Mouse (Mus musculus) gastrocnemius, adult 2 months (tissue): ENCODE measurements at regions not wholly inside any gene's neighbourhood (a gene's known extent, or its start where the extent isn't known, plus 50 kb on each side); places are given as distances from the start of the nearest gene placed in this dataset.

Source experiments
- DNase-seq: peaks from one replicate; pipeline ENCODE4 v3.0.0; 2022
- H3K27ac ChIP-seq: fragments of 200-600 bp; 2 replicates; pipeline ENCODE4 v1.8.1; 2022; ENCODE audit warnings: mild to moderate bottlenecking
- H3K4me3 ChIP-seq: fragments of 200-600 bp; 2 replicates; pipeline ENCODE4 v1.8.1; 2022; ENCODE audit warnings: mild to moderate bottlenecking, moderate library complexity
- CTCF ChIP-seq: fragments of 200-600 bp; IDR thresholded peaks from 2 replicates; pipeline ENCODE4 v1.8.1; 2022; ENCODE audit warnings: antibody characterized with exemption, mild to moderate bottlenecking, moderate library complexity
- intact Hi-C: fragments of 180-260 bp; cut with DNase I; formaldehyde crosslinking; loops from one replicate; pipeline ENCODE4 v1.15.1; 2025

DNA sequence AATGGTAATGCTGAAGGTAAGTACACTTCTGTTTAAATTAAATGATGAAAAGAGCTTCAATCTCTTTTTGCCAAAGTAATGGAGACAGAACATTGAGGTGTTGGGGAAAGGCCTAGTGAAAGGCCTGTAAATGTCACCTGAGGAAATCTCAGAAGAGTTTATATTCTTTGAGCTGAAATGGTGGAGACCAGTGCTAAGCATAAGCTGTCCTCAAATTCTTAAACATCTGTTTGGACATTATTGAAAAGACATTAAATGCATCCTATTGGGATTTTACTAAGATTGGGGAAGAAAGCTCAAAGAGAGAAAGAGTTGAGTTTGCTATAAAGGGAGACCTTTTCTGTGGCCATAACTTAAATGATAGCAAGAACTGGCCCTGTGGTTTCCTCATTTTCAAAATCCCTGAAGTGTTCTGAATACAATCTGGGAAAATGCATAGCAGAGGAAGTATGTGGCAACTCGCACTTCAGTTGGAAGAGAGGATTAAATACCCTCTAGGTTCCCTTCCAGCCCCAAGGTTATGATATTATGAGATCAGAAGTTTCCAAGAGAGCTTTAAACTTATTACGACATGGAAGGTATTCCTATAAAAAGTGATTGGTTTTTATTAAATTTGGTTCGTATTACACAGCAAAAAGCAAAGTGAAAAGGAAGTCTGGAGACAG, 492.3 kb downstream of the 1190002N15Rik start:
- no peak overlapping the region for H3K4me3 ChIP-seq
- intact Hi-C loops: no loop called here
- no peak for TF ChIP-seq CTCF
- H3K27ac ChIP-seq: no peak overlapping the region
- no peak for DNase-seq

DNA sequence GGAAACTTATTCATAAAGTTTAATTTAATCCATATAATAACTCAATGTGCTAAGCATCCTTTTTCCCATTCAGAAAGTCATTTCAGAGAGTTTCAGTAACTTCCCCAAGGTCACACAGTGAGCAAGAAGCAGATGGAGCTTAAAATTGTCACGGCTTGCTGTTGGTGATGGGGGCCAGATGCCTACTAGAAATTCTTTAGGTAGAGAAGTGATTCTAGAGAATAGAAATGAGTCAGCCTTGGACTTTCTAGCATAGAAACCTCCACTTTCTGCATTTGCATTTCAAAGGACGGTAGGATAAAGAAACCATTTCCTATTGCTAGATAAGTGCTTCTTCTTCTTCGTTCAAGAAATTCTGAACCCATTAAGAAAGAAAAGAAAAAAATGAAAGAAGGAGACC, 514.1 kb downstream of the 1190002N15Rik start:
- no peak for TF ChIP-seq CTCF
- Histone ChIP-seq H3K27ac (no peak overlapping the region), H3K4me3 (no peak overlapping the region)
- intact Hi-C loops: no loop called here
- no peak for DNase-seq

DNA sequence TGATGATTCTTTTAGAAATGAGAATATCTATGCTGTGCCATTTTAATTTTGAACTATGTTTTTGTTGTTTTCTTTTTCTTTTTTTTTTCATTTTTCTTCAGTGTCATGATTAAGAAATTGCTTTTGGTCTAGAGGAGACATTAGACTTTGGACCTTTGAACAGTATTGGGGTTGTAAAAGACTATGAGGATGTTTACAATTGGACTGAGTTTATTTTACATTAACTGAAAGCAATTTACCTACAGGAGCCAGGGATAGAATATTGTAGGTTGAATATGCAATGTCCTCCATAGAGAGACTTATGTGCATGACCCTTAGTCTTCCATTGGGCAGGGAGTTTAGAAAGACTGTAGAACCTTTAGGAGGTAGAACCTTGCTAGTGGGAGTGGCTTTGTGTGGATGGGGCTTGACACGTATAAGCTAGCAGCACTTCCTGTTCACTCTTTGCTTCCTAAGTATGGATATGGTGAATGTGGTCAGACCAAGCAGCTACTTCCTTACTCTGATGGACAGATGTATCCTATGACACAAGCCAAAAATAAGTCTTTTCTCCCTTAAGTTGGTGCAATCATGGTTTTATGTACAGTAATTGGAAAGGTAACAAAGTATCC, 516.5 kb downstream of the 1190002N15Rik start:
- no peak overlapping the region for H3K4me3 ChIP-seq
- intact Hi-C loops: no loop called here
- no peak for DNase-seq
- no peak for TF ChIP-seq CTCF
- H3K27ac ChIP-seq: no peak overlapping the region

DNA sequence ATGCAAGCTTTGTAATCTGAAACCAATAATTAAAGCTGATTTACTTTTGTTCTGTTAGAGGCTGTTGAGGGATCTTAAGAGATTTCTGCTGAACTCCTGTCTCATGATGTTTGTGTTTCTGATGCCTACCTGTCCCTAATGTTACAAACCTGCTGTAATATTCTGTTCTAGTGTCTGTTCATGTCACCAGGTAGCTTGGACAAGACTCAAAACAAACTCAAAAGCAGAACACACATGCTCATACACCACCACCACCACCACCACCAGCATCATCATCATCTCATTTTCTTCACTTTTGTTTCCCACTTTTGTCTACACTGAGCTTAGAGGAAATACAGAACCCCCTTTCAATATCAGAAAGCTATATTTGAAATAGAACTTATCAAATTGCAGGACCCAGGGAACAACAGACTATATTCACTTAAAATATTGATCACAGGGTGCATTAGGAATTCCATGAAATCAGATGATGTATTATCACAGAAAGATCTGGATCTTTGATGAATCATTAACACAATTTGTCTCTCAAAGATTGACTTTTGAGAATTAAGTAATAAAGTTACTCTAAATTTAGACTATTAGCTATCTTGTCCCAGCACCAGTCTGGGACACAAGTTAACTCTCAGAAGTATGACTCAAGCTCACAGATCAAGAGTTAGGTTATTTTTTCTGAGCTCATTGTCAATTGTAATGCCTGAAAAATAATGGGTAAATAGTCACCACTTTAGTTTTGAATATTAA, 521.0 kb downstream of the 1190002N15Rik start:
- intact Hi-C loops: no loop called here
- Histone ChIP-seq H3K27ac (no peak overlapping the region), H3K4me3 (no peak overlapping the region)
- DNase-seq: no peak
- TF ChIP-seq CTCF: no peak

DNA sequence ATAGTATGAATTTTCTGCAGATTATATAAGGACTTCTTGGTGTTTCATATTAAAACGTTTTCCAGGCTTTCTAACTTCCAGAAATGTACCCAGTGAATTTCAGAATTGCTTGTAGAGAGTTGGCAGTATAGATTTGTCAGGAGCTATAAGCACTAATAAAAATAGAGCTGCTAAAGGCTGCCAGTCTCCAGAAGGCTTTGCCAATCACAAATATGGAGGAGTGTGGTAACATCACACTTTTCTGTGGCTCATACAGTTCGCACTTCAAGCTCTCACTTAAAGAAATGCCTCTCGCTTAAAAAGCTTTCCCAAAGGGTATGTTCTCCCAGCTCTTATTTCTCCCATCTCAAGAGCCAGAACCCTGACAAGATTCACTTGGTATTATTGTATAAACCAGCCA, 545.7 kb downstream of the 1190002N15Rik start:
- Histone ChIP-seq H3K27ac (no peak overlapping the region), H3K4me3 (no peak overlapping the region)
- DNase-seq: no peak
- no peak for TF ChIP-seq CTCF
- intact Hi-C loops: no loop called here

DNA sequence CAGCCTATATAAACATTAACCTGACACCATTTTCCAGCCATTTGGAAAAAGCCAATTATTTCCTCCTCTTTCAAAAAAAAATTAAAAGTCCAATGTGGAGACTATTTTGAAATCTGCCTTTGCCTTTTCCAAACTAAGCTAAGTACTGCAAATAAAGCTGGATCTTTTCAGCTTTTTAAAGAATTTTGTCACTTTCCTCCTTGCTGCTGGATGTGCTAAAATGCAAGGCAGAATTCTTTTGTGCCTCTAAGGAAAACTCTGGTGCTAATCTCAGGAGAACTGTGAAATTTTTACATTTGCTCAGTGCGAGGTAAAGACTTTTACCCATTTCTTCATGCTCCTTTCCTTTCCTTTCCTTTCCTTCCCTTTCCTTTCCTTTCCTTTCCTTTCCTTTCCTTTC, 546.7 kb downstream of the 1190002N15Rik start:
- no peak for TF ChIP-seq CTCF
- no peak for DNase-seq
- no peak overlapping the region for H3K27ac ChIP-seq
- intact Hi-C loops: no loop called here
- no peak overlapping the region for H3K4me3 ChIP-seq

DNA sequence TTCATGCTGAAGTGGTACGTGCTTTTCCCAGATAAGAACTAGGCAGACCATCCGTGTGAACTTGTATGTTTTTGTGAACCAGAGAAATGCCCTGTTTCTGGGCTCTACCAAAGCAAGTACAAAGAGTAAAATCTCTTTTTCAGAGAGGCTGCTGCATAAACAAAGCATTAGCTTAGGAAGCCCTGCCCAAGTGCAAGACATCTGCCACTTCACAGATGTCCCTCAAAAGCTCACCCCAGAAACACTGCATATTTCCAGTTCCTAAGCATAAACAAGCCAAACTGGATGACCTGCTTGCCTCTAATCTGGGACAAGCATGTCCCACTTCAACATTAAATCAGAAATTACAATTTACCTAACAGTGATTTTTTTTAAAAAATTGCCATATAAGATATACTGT, 556.7 kb downstream of the 1190002N15Rik start:
- H3K4me3 ChIP-seq: no peak overlapping the region
- intact Hi-C loops: no loop called here

DNA sequence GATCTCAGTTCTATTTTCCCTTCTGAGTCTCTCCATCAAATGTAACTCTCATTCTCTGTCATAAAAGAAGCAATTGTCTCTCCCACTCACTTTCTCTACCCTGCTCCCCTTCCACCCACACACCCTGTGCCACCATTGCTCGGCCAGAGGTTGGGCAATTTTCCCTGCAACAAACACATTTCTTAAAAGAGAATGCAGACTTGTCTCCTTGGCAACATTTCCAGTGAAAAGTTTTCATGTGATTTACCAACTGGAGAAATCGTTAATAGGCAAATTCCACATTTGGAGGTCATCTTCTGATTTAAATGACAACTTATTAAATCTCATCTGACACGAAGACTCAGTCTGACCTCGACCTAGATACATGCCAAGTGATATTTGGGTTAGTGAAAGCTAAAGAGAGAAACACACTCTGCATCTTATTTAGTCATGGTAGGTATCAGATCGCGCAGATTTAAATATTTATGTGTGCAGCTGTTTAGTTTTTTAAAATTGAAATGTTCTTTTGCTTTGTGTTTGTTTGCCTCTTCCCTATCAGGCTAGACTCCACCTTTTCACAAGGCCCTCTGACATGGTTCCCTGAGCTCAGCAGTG, 568.1 kb downstream of the 1190002N15Rik start:
- TF ChIP-seq CTCF: no peak

More for the DNA sequence above, 556.7 kb downstream of the 1190002N15Rik start:
- DNase-seq: no peak
- no peak for TF ChIP-seq CTCF
- no peak overlapping the region for H3K27ac ChIP-seq

DNA sequence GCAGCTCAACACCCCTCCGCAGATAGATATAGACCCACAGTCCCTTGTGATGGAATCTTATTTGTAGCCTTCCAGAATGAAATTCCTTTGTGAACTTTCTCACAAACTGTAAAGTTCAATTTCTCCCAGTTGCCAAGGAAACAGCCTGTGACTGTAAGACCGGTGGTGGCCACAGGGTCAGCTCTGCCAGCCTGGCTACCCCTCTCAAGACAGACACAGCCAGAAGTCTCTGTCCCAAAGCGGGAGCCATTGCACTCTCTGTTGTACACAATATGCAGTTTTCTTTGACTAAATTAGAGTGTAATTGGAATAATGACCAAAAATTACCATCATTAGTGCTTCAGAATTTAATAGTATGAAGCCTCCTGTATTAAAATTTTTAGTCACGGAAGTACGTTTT, 568.8 kb downstream of the 1190002N15Rik start:
- TF ChIP-seq CTCF: no peak
- H3K4me3 ChIP-seq: no peak overlapping the region
- H3K27ac ChIP-seq: no peak overlapping the region
- intact Hi-C loops: no loop called here
- DNase-seq: no peak

More for the DNA sequence above, 568.1 kb downstream of the 1190002N15Rik start:
- H3K27ac ChIP-seq: no peak overlapping the region
- no peak for DNase-seq
- intact Hi-C loops: no loop called here
- no peak overlapping the region for H3K4me3 ChIP-seq

DNA sequence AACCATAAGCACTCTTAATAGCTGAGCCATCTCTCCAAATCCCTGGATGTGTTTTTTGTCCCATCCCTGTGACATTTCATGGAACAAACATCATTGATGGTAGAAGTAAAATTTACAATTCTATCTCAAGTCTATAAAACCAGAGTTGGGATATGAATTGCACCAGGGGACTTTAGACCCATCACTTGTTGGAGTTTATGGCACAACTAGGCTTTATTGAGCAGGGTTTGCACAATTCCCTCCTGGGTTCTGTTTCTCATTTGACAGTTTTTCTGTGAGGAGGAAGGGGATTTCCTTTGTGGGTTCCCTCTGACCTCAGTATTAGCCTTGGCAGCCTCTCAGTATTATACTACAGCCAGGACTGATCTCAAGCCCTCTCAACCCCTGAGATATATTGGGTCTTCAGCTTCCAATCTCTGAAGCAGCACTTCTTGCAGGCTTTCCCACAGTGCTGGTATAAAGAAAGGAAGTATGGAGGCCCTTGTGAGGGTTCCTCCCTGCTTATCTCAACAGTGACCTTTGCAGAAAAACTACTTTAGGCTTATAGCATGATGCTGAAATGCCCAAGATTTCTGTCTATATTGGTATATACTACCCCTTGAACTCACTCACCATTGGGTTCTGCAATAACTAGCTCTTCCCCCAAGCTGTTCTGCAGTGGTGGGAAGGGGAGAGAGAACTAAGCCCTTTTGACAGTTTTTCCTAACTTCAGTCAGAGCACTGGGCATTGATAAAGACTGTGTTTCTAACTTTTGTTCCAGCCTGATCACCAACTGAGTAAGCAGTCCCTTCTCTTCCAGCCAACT, 582.4 kb downstream of the 1190002N15Rik start:
- H3K4me3 ChIP-seq: no peak overlapping the region
- intact Hi-C loops: no loop called here
- no peak for DNase-seq
- no peak for TF ChIP-seq CTCF
- H3K27ac ChIP-seq: no peak overlapping the region

DNA sequence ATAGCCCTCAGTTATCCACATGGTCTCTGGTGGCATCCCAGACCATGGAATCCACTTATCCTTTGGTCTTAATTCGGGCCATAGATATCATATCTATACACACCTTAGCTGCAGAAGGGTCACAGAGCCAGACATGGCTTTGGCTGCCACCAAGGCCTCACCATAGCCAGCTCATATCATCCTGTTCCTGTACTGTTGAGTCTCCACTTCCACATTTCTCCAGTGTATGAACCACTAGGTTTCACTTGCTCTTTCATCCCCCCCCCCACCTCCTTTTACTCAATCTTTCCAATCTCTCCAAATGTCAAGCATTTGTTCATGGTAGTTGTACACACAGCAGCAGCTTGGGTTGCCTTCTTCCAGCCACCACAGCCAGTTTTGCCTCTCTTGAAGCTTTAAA, 589.2 kb downstream of the 1190002N15Rik start:
- intact Hi-C loops: no loop called here
- no peak for TF ChIP-seq CTCF
- no peak overlapping the region for H3K27ac ChIP-seq
- DNase-seq: no peak
- H3K4me3 ChIP-seq: no peak overlapping the region

DNA sequence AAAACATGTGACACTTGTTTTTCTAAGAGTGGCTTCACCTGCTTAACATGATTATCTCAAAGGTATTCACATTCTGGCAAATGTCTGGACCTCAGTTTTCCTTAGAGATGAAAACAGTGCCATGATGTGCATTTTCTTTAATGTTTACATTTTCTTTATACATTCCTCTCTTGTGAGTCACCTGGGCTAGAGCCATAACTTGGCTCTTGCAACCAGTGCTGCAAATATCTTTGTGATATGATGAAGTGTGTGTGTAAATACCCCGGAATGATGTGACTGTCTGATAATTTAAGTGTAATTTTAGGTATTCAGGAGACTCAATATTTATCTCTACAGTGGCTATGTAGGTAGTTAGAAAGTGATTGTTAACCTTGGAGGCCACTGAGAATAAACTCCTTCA, 590.8 kb downstream of the 1190002N15Rik start:
- DNase-seq: no peak
- H3K4me3 ChIP-seq: no peak overlapping the region
- H3K27ac ChIP-seq: no peak overlapping the region
- no peak for TF ChIP-seq CTCF
- intact Hi-C loops: no loop called here
